Mouse (Mus musculus): ENCODE results near the gene Ppp1r3c. TPM values are rescaled to one million over a fixed set of nuclear protein-coding genes. Genes with fewer than 3 reads are reported as not detected.

The Ppp1r3c gene
- polyA plus RNA-seq, 1 experiment from 2014 or later, result 1.8 TPM

GRCm38 (mm10) chr19:36689205-36689604 lies 47.2 kb downstream of the Ppp1r3c start:
- no peaks in the 10 kb centered on the region for H3K27me3 ChIP-seq (ENCODE audit: low read depth, poor library complexity, severe bottlenecking)
- H3K36me3 ChIP-seq, result no peaks in the 10 kb centered on the region
- 71% methylated on average over 5 of the region's 5 CpGs for WGBS
- DNase-seq (ENCODE audit: low spot score), result no peak
- no peak overlapping the region for H3K27ac ChIP-seq
- no peak overlapping the region for H3K4me3 ChIP-seq
- no peaks in the 10 kb centered on the region for H3K9me3 ChIP-seq (replicated peaks)
- peaks cover 12% of the 10 kb centered on the region for H3K4me1 ChIP-seq

- Histone ChIP-seq H3K4me1 (peaks cover 12% of the 10 kb centered on the region), H3K27ac (no peak overlapping the region; the same call in 1 of the 2 replicates)
- DNase-seq (ENCODE audit: low spot score), result no peak
Measured at GRCm38 (mm10) chr19:36687843-36688637, 48.4 kb downstream of the Ppp1r3c start.

GRCm38 (mm10) chr19:36687044-36687443 lies 49.4 kb downstream of the Ppp1r3c start:
- H3K36me3 ChIP-seq, result no peaks in the 10 kb centered on the region
- H3K27ac ChIP-seq, result no peak overlapping the region
- peaks cover 12% of the 10 kb centered on the region for H3K4me1 ChIP-seq
- 61% methylated on average over 9 of the region's 9 CpGs for WGBS
- H3K4me3 ChIP-seq, result no peak overlapping the region
- no peaks in the 10 kb centered on the region for H3K9me3 ChIP-seq (replicated peaks)
- DNase-seq (ENCODE audit: low spot score), result no peak
- H3K27me3 ChIP-seq (ENCODE audit: low read depth, poor library complexity, severe bottlenecking), result no peaks in the 10 kb centered on the region

More at GRCm38 (mm10) chr19:36687843-36688637, 48.4 kb downstream of the Ppp1r3c start:
- WGBS, result 91% methylated on average over 8 of the region's 8 CpGs
- Histone ChIP-seq H3K36me3 (no peaks in the 10 kb centered on the region), H3K9me3 (replicated peaks) (no peaks in the 10 kb centered on the region), H3K27me3 (ENCODE audit: low read depth, poor library complexity, severe bottlenecking) (no peaks in the 10 kb centered on the region), H3K4me3 (no peak overlapping the region)

DNA sequence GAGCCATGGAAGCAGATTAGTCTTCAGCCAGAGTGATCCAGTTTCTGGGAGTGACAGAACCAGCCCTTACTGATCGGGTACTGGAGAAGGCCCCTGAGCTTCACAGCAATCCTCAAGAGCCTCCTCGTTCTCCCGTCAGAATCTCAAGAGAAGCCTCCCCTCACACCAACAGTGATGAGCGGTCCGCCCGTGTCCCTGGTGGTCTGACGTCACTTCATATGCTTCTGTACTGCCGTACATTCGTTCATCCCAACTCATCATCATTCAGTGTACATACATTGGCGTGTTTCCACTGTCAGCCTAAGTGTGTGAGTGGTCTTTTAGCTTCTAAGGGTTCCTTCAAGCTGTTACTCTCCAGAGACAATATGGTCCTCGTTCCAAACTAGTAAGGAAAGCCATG lies 50.4 kb downstream of the Ppp1r3c start:
- 93% methylated on average over 11 of the region's 11 CpGs for WGBS
- Histone ChIP-seq H3K9me3 (replicated peaks) (no peaks in the 10 kb centered on the region), H3K27ac (no peak overlapping the region), H3K27me3 (ENCODE audit: low read depth, poor library complexity, severe bottlenecking) (no peaks in the 10 kb centered on the region), H3K4me1 (peaks cover 10% of the 10 kb centered on the region), H3K4me3 (no peak overlapping the region), H3K36me3 (no peaks in the 10 kb centered on the region)
- no peak for DNase-seq (ENCODE audit: low spot score)

GRCm38 (mm10) chr19:36682560-36682959 lies 53.9 kb downstream of the Ppp1r3c start:
- no peaks in the 10 kb centered on the region for H3K36me3 ChIP-seq
- DNase-seq (ENCODE audit: low spot score), result no peak
- H3K27me3 ChIP-seq (ENCODE audit: low read depth, poor library complexity, severe bottlenecking), result no peaks in the 10 kb centered on the region
- peaks cover 7% of the 10 kb centered on the region for H3K4me1 ChIP-seq
- no peak overlapping the region for H3K27ac ChIP-seq
- H3K9me3 ChIP-seq (replicated peaks), result no peaks in the 10 kb centered on the region
- H3K4me3 ChIP-seq, result no peak overlapping the region
- 78% methylated on average over 2 of the region's 2 CpGs for WGBS

Other genes starting within 250 kb of the Ppp1r3c start
- 1.8 TPM in 2 replicates for gene Hectd2, start 182.0 kb downstream of the Ppp1r3c start, polyA plus RNA-seq (2016; fragmentation: Nextera tagmentation; extraction: Ambion mirVana)
- 62.2 and 71.8 TPM in 2 replicates for gene Tnks2, start 97.6 kb upstream of the Ppp1r3c start, polyA plus RNA-seq (2016; fragmentation: Nextera tagmentation; extraction: Ambion mirVana)
- gene Fgfbp3, start 183.0 kb upstream of the Ppp1r3c start, polyA plus RNA-seq (2016; fragmentation: Nextera tagmentation; extraction: Ambion mirVana), result 4.0 and 4.6 TPM in 2 replicates
- 14.9 and 16.2 TPM in 2 replicates for gene Btaf1, start 189.4 kb upstream of the Ppp1r3c start, polyA plus RNA-seq (2016; fragmentation: Nextera tagmentation; extraction: Ambion mirVana)